Mouse (Mus musculus): ENCODE results near the gene Kank1.

The Kank1 gene

GRCm38 (mm10) chr19:25251610-25252140 lies 14.9 kb downstream of the Kank1 start:
- DNase-seq (ENCODE audit: low spot score in 2 of 2): no peak

GRCm38 (mm10) chr19:25253198-25253597 lies 16.4 kb downstream of the Kank1 start:
- DNase-seq (ENCODE audit: low spot score in 2 of 2): no peak

- DNase-seq (ENCODE audit: low spot score in 2 of 2): no peak
These were observed 16.9 kb downstream of the Kank1 start for GRCm38 (mm10) chr19:25253628-25254027.

- DNase-seq (ENCODE audit: low spot score in 2 of 2): no peak
These were observed 21.5 kb downstream of the Kank1 start for GRCm38 (mm10) chr19:25258321-25258720.

- DNase-seq (ENCODE audit: low spot score in 2 of 2): no peak
These were observed 29.4 kb downstream of the Kank1 start for GRCm38 (mm10) chr19:25266181-25266580.

GRCm38 (mm10) chr19:25267247-25267646 lies 30.5 kb downstream of the Kank1 start:
- DNase-seq (ENCODE audit: low spot score in 2 of 2): no peak

- DNase-seq (ENCODE audit: low spot score in 2 of 2): no peak
These were observed 31.8 kb downstream of the Kank1 start for GRCm38 (mm10) chr19:25268532-25268931.

GRCm38 (mm10) chr19:25271591-25271990 lies 34.8 kb downstream of the Kank1 start:
- DNase-seq (ENCODE audit: low spot score in 2 of 2): no peak

- no peak for DNase-seq (ENCODE audit: low spot score in 2 of 2)
These were observed 36.4 kb downstream of the Kank1 start for GRCm38 (mm10) chr19:25273179-25273578.

- DNase-seq (ENCODE audit: low spot score in 2 of 2): no peak
These were observed 40.0 kb downstream of the Kank1 start for GRCm38 (mm10) chr19:25276600-25277395.

- no peak for DNase-seq (ENCODE audit: low spot score in 2 of 2)
These were observed 41.0 kb downstream of the Kank1 start for GRCm38 (mm10) chr19:25277761-25278160.

GRCm38 (mm10) chr19:25279603-25280002 lies 42.8 kb downstream of the Kank1 start:
- DNase-seq (ENCODE audit: low spot score in 2 of 2): no peak

- no peak for DNase-seq (ENCODE audit: low spot score in 2 of 2)
These were observed 46.9 kb downstream of the Kank1 start for GRCm38 (mm10) chr19:25283665-25284064.

GRCm38 (mm10) chr19:25285756-25286538 lies 49.2 kb downstream of the Kank1 start:
- DNase-seq (ENCODE audit: low spot score in 2 of 2): no peak

- DNase-seq (ENCODE audit: low spot score in 2 of 2): no peak
These were observed 54.3 kb downstream of the Kank1 start for GRCm38 (mm10) chr19:25290991-25291520.

- DNase-seq (ENCODE audit: low spot score in 2 of 2): no peak
These were observed 58.4 kb downstream of the Kank1 start for GRCm38 (mm10) chr19:25295207-25295606.

- no peak for DNase-seq (ENCODE audit: low spot score in 2 of 2)
These were observed 60.5 kb downstream of the Kank1 start for GRCm38 (mm10) chr19:25297269-25297668.

- no peak for DNase-seq (ENCODE audit: low spot score in 2 of 2)
These were observed 63.3 kb downstream of the Kank1 start for GRCm38 (mm10) chr19:25299852-25300670.

GRCm38 (mm10) chr19:25301189-25301588 lies 64.4 kb downstream of the Kank1 start:
- DNase-seq (ENCODE audit: low spot score in 2 of 2): no peak

- no peak for DNase-seq (ENCODE audit: low spot score in 2 of 2)
These were observed 69.5 kb downstream of the Kank1 start for GRCm38 (mm10) chr19:25306277-25306676.

- DNase-seq (ENCODE audit: low spot score in 2 of 2): no peak
These were observed 71.4 kb downstream of the Kank1 start for GRCm38 (mm10) chr19:25308156-25308555.

GRCm38 (mm10) chr19:25308763-25309162 lies 72.0 kb downstream of the Kank1 start:
- DNase-seq (ENCODE audit: low spot score in 2 of 2): no peak
